Mouse (Mus musculus): ENCODE results near the gene Narfl.

The Narfl gene

GRCm38 (mm10) chr17:25760148-25760547 lies 13.4 kb upstream of the Narfl start:
- no peak for ATAC-seq (ENCODE audit: insufficient number of reproducible peaks, low FRiP score, low TSS enrichment)

DNA sequence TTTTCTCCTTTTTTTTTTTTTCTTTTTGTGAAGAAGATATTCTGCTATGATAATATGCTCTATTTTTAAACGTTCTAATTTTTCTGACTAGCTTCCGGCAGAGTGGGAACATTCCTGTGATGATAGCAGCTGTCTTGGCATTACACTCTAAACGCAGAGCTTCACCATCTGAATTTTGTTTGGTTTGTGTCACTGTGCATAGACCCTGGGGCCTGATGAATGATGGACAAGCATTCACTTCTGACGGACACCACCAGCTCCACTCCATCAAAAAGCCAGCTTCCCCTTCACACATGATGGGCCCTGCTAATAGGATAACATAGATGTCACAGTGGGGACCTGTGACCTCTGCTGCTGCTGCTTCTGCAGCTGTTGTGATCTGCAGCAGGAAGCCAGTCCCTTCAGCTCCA lies 12.0 kb upstream of the Narfl start:
- no peak for ATAC-seq (ENCODE audit: insufficient number of reproducible peaks, low FRiP score, low TSS enrichment)

GRCm38 (mm10) chr17:25762591-25762990 lies 11.0 kb upstream of the Narfl start:
- ATAC-seq (ENCODE audit: insufficient number of reproducible peaks, low FRiP score, low TSS enrichment) = no peak

GRCm38 (mm10) chr17:25765886-25766285 lies 7.7 kb upstream of the Narfl start:
- ATAC-seq (ENCODE audit: insufficient number of reproducible peaks, low FRiP score, low TSS enrichment) = no peak

GRCm38 (mm10) chr17:25769331-25769730 lies 4.2 kb upstream of the Narfl start:
- no peak for ATAC-seq (ENCODE audit: insufficient number of reproducible peaks, low FRiP score, low TSS enrichment)

DNA sequence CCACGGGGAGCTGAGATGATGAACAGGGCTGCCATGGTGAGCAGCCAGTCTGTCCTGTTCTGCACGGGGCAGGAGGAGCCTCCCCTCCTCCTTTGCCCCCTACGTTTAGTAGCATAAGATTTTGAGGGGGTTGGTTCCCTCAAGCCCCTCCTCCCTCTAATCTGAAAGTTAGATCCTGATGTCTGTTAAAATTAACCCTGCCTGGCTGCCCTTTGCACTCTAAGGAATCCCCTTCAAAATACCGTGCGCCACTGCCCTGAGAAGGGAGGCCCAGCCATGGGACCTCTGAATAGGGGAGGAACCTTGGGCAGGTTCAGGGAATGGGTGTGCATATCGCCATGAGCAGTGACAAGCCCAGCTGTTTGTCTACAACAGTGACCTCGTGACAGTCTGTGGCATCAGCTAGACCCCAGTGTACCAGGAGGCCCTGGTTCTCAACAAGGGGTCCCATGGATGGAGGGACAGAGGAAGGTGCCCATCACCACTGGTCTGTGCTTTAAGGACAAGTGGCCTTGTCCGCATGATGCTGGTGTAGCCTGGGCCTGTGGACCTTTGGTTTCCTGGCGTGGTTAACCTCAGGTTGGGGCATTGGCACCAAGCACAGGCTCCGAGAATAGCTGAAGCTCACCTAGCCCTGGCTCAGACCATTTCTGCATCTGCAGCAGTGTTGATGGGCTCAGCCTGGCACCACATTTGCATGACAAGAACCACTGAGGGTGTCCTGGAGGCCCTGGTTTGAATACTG lies 1.9 kb downstream of the Narfl start:
- no peak for ATAC-seq (ENCODE audit: insufficient number of reproducible peaks, low FRiP score, low TSS enrichment)

DNA sequence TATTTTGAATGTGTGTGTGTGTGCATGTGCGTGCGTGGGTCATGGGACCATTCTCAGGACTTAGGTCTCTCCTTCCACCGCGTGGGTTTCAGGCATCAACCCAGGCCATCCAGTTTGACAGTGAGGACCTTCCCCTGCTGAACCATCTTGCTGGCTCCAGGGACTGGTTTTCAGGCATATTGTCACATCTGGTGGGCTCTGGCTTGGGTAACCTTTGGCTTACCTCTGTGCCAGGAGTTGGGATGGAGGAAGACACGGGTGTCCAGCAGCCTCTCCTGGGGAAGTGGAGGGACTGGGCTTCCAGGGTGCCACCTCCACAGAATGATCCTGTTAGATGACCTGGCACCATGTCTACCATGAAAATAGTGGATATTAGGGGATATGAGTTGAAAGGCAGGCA lies 4.4 kb downstream of the Narfl start:
- no peak for ATAC-seq (ENCODE audit: insufficient number of reproducible peaks, low FRiP score, low TSS enrichment)

DNA sequence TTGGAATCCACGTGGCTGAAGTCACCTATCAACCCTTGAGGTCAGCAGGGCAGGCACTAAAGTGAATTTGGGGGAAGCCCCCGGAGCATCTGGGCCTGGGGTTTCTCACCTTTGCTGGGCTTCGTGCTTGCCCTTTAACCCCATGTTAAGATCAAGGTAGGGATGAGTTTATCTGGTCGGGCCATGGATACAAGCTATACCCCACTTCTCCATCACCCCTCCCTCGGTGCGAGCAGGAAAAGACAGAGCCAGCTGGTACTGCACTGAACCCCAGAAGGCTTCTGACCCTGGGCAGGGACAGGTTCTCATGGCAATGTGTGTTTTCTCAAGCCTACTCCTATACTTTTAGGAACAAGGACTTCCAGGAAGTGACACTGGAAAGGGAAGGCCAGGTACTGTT lies 7.8 kb downstream of the Narfl start:
- no peak for ATAC-seq (ENCODE audit: insufficient number of reproducible peaks, low FRiP score, low TSS enrichment)

DNA sequence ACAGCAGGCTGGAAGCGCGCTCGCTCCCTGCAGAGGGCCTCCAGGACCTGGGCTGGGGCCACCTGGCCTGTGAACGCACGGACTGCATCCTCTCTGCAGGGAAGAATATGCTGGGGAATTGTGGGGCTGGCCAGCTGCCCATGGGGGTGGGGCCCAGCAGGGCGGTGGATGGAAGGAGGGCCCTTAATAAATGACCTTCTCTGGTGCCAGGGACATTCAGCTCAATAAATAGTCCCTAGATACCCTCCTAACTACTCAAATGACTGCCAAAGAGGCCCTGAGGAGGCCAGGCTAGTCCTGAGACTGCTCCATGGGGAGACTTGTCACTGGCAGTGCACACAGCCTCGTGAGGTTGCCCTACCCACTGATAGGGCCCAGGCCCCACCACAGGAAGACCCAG lies 9.5 kb downstream of the Narfl start:
- ATAC-seq (ENCODE audit: insufficient number of reproducible peaks, low FRiP score, low TSS enrichment) = no peak

GRCm38 (mm10) chr17:25783861-25784574 lies 10.4 kb downstream of the Narfl start:
- no peak for ATAC-seq (ENCODE audit: insufficient number of reproducible peaks, low FRiP score, low TSS enrichment)

- ATAC-seq (ENCODE audit: insufficient number of reproducible peaks, low FRiP score, low TSS enrichment) = peak; percentile 76; the same call in 1 of the 2 replicates
Observed at GRCm38 (mm10) chr17:25785281-25785745, 11.7 kb downstream of the Narfl start, which contains the start of gene Haghl. Gene Haghl, minus strand, starts transcription at chr17:25785673.

DNA sequence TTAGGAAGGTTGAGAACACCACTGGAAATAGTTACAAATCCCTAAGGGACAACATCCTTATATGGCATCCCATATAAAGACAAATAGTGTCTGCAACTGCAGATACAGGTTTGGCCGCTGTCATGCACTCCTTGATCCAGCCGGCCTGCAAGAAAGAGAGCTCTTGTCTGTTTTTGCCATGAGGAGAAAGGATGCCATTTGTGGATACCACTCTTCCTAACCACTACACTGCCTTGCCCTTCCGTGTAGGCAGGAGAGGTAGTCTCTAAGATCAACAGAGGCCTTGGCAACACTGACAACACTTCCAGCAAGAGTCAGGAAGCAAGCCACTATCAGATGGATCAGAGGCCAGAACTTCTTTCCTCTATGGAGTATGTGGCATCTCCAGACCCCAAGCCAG lies 12.7 kb downstream of the Narfl start, which contains the start of gene Ccdc78:
Ccdc78 (plus strand) TSS at position 301 of the 400 bp plus-strand sequence.
- ATAC-seq (ENCODE audit: insufficient number of reproducible peaks, low FRiP score, low TSS enrichment) = no peak

DNA sequence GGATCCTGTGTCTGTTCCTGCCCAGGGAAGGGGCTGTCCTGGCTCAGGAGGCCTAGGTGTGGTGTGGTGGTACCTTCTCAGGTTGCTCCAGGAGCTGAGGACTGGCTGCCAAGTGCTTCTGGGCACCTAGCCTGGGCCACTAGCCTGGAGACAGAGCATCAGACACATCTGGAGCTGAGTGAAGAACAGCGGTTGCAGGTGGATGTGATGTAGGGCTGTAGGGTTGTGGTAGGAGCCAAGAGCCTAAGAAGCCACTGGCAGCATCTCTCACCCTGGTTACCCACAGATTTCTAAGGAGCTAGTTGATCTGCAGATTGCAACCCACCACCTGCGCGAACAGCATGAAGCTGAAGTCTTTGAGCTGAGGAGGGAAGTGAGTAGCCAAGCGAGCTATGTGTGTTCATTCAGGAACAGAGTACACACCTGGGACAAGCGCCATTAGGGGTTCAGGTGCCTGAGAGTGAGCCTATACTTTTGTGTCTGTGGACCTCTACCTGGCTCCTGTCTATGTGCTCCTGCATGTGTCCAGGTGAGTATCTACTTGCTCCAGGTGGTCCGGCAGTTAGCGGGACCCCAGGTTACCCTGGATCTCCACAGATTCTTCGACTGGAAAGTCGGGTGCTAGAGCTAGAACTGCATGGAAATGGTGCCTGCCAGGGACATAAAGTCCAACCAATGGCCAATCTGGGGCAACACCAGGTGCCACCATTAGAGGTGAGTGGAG lies 13.4 kb downstream of the Narfl start:
- no peak for ATAC-seq (ENCODE audit: insufficient number of reproducible peaks, low FRiP score, low TSS enrichment)

GRCm38 (mm10) chr17:25791320-25791842 lies 17.8 kb downstream of the Narfl start:
- no peak for ATAC-seq (ENCODE audit: insufficient number of reproducible peaks, low FRiP score, low TSS enrichment)

- ATAC-seq (ENCODE audit: insufficient number of reproducible peaks, low FRiP score, low TSS enrichment) = peak; percentile 12; the same call in 1 of the 2 replicates
Observed at GRCm38 (mm10) chr17:25791843-25792527, 18.4 kb downstream of the Narfl start.

- ATAC-seq (ENCODE audit: insufficient number of reproducible peaks, low FRiP score, low TSS enrichment) = no peak
Observed at GRCm38 (mm10) chr17:25792615-25793014, 19.0 kb downstream of the Narfl start, which contains the start of gene Fam173a. Gene Fam173a, minus strand, starts transcription at chr17:25792901.

GRCm38 (mm10) chr17:25794197-25794596 lies 20.6 kb downstream of the Narfl start:
- no peak for ATAC-seq (ENCODE audit: insufficient number of reproducible peaks, low FRiP score, low TSS enrichment)

DNA sequence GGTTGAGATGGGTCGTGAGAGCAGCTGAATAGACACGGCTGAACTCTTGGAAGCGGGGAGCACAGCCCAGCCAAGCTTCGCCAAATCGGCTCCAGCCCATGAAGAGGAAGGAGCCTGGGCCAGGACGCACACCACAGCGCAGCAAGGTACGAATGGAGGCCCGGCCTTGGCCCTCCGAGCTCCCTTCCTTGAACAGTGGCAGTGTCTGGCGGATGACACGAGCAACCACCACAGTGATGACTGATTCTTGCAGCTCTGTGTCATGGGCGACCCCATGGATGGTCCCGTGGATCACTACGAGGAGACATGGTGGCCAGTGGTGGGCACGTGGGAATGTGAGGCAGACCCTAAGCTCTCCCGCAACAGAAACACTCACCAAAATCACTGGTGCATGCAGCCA lies 21.4 kb downstream of the Narfl start:
- no peak for ATAC-seq (ENCODE audit: insufficient number of reproducible peaks, low FRiP score, low TSS enrichment)

- no peak for ATAC-seq (ENCODE audit: insufficient number of reproducible peaks, low FRiP score, low TSS enrichment)
Observed at GRCm38 (mm10) chr17:25795609-25796092, 22.1 kb downstream of the Narfl start, which contains the start of gene AC134908.4. Gene AC134908.4, minus strand, starts transcription at chr17:25795659.
